Mouse (Mus musculus) spleen, adult 2 months (tissue): ENCODE results near the gene Dgka.

Experiments used
- CTCF ChIP-seq: fragments of 200-500 bp; IDR thresholded peaks from 2 replicates; pipeline ENCODE4 v1.5.1; 2011; ENCODE audit warnings: mild to moderate bottlenecking, inconsistent platforms; ENCODE audit not compliant: insufficient read depth, insufficient read length, insufficient replicate concordance; ENCODE audit errors: extremely low read depth
- POLR2A ChIP-seq: fragments of 200-500 bp; IDR thresholded peaks from 2 replicates; pipeline ENCODE4 v1.6.1; 2011; ENCODE audit warnings: low read depth, low read length, inconsistent platforms

DNA sequence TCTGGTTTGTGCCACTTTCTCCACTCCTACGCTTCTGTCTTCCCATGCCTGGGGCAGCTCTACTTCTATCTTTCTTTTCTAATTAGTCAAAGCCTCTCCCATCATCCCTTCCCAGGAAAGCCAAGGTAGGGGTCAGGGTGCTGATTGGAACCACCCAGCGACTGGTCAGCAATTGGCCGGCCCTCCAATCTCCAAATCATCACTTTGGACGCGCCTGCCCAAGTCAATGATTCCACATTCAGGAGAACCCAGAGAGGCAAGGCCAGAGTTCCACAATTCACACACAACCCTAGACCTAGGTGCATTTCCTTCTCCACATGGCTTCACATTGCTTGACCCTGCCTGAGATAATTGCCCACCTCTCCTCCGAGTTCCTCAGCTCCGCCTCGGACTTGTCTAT lies 444 bp downstream of the Dgka start:
- TF ChIP-seq POLR2A: no peak
- TF ChIP-seq CTCF: no peak
